Mouse (Mus musculus) mouse embryonic stem cell (cell line): ENCODE results near the gene Nostrin.

Experiments used
- in situ Hi-C, 2 experiments: fragments of 300-500 bp; cut with MboI; formaldehyde crosslinking; loops; 1 replicate in 1 of 2; 3 replicates in 1 of 2; pipeline ENCODE4 v1.14.3; 2019 to 2020; ENCODE audit warnings: low sequenced_read_pairs in 2 of 2, low pct_unique_long_range_greater_than_20kb in 1 of 2, mixed read lengths in 1 of 2; ENCODE audit not compliant: unreplicated experiment in 1 of 2

Gene Nostrin

GRCm38 (mm10) chr2:69135661-69136576 is at the start of gene Nostrin:
Nostrin (plus strand) TSS chr2:69135800.
- in situ Hi-C loops = no loop called here

- in situ Hi-C loops = no loop called here
Observed at GRCm38 (mm10) chr2:69086505-69087260, 48.9 kb upstream of the Nostrin start.

GRCm38 (mm10) chr2:69095836-69096235 is 39.8 kb upstream of the Nostrin start:
- in situ Hi-C loops = no loop called here

- in situ Hi-C loops = no loop called here
Observed at GRCm38 (mm10) chr2:69096821-69097220, 38.8 kb upstream of the Nostrin start.

- in situ Hi-C loops = no loop called here
Observed at GRCm38 (mm10) chr2:69097526-69097925, 38.1 kb upstream of the Nostrin start.

- in situ Hi-C loops = no loop called here
Observed at GRCm38 (mm10) chr2:69098701-69099100, 36.9 kb upstream of the Nostrin start.

GRCm38 (mm10) chr2:69099147-69099546 is 36.5 kb upstream of the Nostrin start:
- in situ Hi-C loops = no loop called here

GRCm38 (mm10) chr2:69100706-69101105 is 34.9 kb upstream of the Nostrin start:
- in situ Hi-C loops = loop anchor here in 1 of 2 experiments (10.0 to 25.0 kb wide), 2 partner anchors 316 to 538 kb away; no protein-coding TSS in a partner anchor

- in situ Hi-C loops = loop anchor here in 1 of 2 experiments (10.0 to 25.0 kb wide), 2 partner anchors 319 to 541 kb away; no protein-coding TSS in a partner anchor
Observed at GRCm38 (mm10) chr2:69103526-69103925, 32.1 kb upstream of the Nostrin start.

GRCm38 (mm10) chr2:69104511-69105145 is 31.0 kb upstream of the Nostrin start:
- in situ Hi-C loops = loop anchor here in 1 of 2 experiments (10.0 to 25.0 kb wide), 2 partner anchors 320 to 542 kb away; no protein-coding TSS in a partner anchor

- in situ Hi-C loops = loop anchor here in 1 of 2 experiments (10.0 to 25.0 kb wide), 2 partner anchors 324 to 547 kb away; no protein-coding TSS in a partner anchor
Observed at GRCm38 (mm10) chr2:69109246-69109645, 26.4 kb upstream of the Nostrin start.

- in situ Hi-C loops = loop anchor here in 1 of 2 experiments (10.0 to 25.0 kb wide), 2 partner anchors 325 to 547 kb away; no protein-coding TSS in a partner anchor
Observed at GRCm38 (mm10) chr2:69109710-69110109, 25.9 kb upstream of the Nostrin start.

- in situ Hi-C loops = loop anchor here in 1 of 2 experiments (25.0 kb wide), 1 partner anchor 550 kb away; no protein-coding TSS in a partner anchor
Observed at GRCm38 (mm10) chr2:69112609-69113008, 23.0 kb upstream of the Nostrin start.

GRCm38 (mm10) chr2:69113829-69114547 is 21.6 kb upstream of the Nostrin start:
- in situ Hi-C loops = loop anchor here in 1 of 2 experiments (25.0 kb wide), 1 partner anchor 552 kb away; no protein-coding TSS in a partner anchor

GRCm38 (mm10) chr2:69115921-69116320 is 19.7 kb upstream of the Nostrin start:
- in situ Hi-C loops = loop anchor here in 1 of 2 experiments (25.0 kb wide), 1 partner anchor 554 kb away; no protein-coding TSS in a partner anchor

- in situ Hi-C loops = loop anchor here in 1 of 2 experiments (25.0 kb wide), 1 partner anchor 554 kb away; no protein-coding TSS in a partner anchor
Observed at GRCm38 (mm10) chr2:69116767-69117166, 18.8 kb upstream of the Nostrin start.

GRCm38 (mm10) chr2:69118994-69119393 is 16.6 kb upstream of the Nostrin start:
- in situ Hi-C loops = loop anchor here in 1 of 2 experiments (25.0 kb wide), 1 partner anchor 557 kb away; no protein-coding TSS in a partner anchor
